Mouse (Mus musculus) spleen, embryonic (tissue): ENCODE results near the gene Sdhaf4.
"Not testable (repeated sequence)": the region's sequence is repeated elsewhere in the genome, so short reads cannot be mapped to it uniquely, and the experiment has no call there.

ENCODE experiments used
- CTCF ChIA-PET: fragments of 350-600 bp; sonication (Branson Sonifier 250); formaldehyde crosslinking; loops from one replicate; lab custom pipeline; 2022; lab: Charles Lee

Gene Sdhaf4

GRCm38 (mm10) chr1:24005070-24005804 lies at the start of gene Sdhaf4:
Gene Sdhaf4 (minus strand): TSS chr1:24005656.
- CTCF ChIA-PET = no interaction called here

- CTCF ChIA-PET = no interaction called here
Measured at GRCm38 (mm10) chr1:24046730-24047510, 41.5 kb upstream of the Sdhaf4 start.

- CTCF ChIA-PET = no interaction called here
Measured at GRCm38 (mm10) chr1:24045627-24046026, 40.2 kb upstream of the Sdhaf4 start.

GRCm38 (mm10) chr1:24043007-24043406 lies 37.6 kb upstream of the Sdhaf4 start:
- CTCF ChIA-PET = no interaction called here

- CTCF ChIA-PET = no interaction called here
Measured at GRCm38 (mm10) chr1:24033759-24034423, 28.4 kb upstream of the Sdhaf4 start.

- CTCF ChIA-PET = no interaction called here
Measured at GRCm38 (mm10) chr1:24010821-24011220, 5.4 kb upstream of the Sdhaf4 start.

- CTCF ChIA-PET = no interaction called here
Measured at GRCm38 (mm10) chr1:24010016-24010415, 4.6 kb upstream of the Sdhaf4 start.

- CTCF ChIA-PET = no interaction called here
Measured at GRCm38 (mm10) chr1:24007621-24008020, 2.2 kb upstream of the Sdhaf4 start.

- CTCF ChIA-PET = no interaction called here
Measured at GRCm38 (mm10) chr1:23999318-23999717, 6.1 kb downstream of the Sdhaf4 start.

- CTCF ChIA-PET = no interaction called here
Measured at GRCm38 (mm10) chr1:23998866-23999265, 6.6 kb downstream of the Sdhaf4 start.

- CTCF ChIA-PET = no interaction called here
Measured at GRCm38 (mm10) chr1:23998120-23998810, 7.2 kb downstream of the Sdhaf4 start.

- CTCF ChIA-PET = no interaction called here
Measured at GRCm38 (mm10) chr1:23997493-23997892, 8.0 kb downstream of the Sdhaf4 start.

- CTCF ChIA-PET = no interaction called here
Measured at GRCm38 (mm10) chr1:23995420-23995819, 10.0 kb downstream of the Sdhaf4 start.

GRCm38 (mm10) chr1:23983118-23983517 lies 22.3 kb downstream of the Sdhaf4 start:
- CTCF ChIA-PET = no interaction called here

- CTCF ChIA-PET = interaction anchor here (0.6 kb wide), 1 partner anchor 221 kb away, joined by 3 read pairs; no protein-coding TSS in a partner anchor
Measured at GRCm38 (mm10) chr1:23978281-23978680, 27.2 kb downstream of the Sdhaf4 start.

- CTCF ChIA-PET = not testable (repeated sequence)
Measured at GRCm38 (mm10) chr1:23971159-23971558, 34.3 kb downstream of the Sdhaf4 start.

GRCm38 (mm10) chr1:23968027-23968725 lies 37.3 kb downstream of the Sdhaf4 start:
- CTCF ChIA-PET = no interaction called here

- CTCF ChIA-PET = no interaction called here
Measured at GRCm38 (mm10) chr1:23966226-23966625, 39.2 kb downstream of the Sdhaf4 start.

GRCm38 (mm10) chr1:23959415-23959732 lies 46.1 kb downstream of the Sdhaf4 start:
- CTCF ChIA-PET = no interaction called here

- CTCF ChIA-PET = no interaction called here
Measured at GRCm38 (mm10) chr1:23958668-23959414, 46.6 kb downstream of the Sdhaf4 start.

GRCm38 (mm10) chr1:23958101-23958500 lies 47.4 kb downstream of the Sdhaf4 start:
- CTCF ChIA-PET = no interaction called here
